Mouse (Mus musculus): ENCODE measurements at regions not wholly inside any gene's neighbourhood (a gene's known extent, or its start where the extent isn't known, plus 50 kb on each side); places are given as distances from the start of the nearest gene placed in this dataset.

GRCm38 (mm10) chr8:4411126-4411525 lies 81.7 kb upstream of the Cers4 start:
- intact Hi-C loops (cut with DNase I) = loop anchor here (5.0 kb wide), 1 partner anchor 176 kb away; no protein-coding TSS in a partner anchor
- no peak for DNase-seq

GRCm38 (mm10) chr8:4411836-4412235 lies 81.0 kb upstream of the Cers4 start:
- no peak for DNase-seq
- intact Hi-C loops (cut with DNase I) = loop anchor here (5.0 kb wide), 1 partner anchor 175 kb away; no protein-coding TSS in a partner anchor

DNA sequence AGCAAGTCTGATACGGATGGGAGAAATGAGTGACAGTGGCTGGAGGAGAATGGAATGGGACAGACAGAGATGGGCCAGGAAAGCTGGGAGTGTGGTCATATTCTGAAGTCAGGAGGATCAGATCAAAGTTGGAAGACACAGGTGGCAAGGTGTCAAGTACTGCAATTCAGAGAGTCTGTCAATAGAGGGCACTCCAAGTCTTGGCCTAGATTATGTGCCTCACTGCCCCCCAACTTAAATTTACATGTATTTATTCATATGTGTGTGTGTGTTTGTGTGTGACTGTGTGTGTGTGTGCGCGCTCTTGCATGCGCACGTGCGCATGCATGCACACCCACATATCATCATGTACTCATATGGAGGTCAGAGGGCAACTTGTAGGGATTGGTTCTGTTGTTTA lies 79.6 kb upstream of the Cers4 start:
- DNase-seq = no peak
- intact Hi-C loops (cut with DNase I) = loop anchor here (5.0 kb wide), 1 partner anchor 174 kb away; no protein-coding TSS in a partner anchor

DNA sequence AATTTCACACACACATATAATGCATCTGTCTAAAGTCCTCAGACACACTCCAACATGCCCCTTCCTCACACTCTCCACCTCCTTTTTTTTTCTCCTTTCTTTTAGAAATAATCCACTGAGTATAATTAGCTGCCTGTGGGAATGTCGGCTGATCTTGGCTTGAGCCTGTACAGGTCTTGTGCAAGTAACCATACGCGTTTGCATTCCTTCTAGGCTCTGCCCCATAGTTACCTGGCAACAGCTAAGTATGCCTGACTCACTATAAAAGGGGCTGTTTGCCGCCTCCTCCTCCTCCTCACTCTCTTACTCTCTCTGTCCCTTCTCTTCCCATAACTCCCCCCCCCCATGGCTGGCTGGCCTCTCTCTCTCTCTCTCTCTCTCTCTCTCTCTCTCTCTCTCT lies 79.1 kb upstream of the Cers4 start:
- intact Hi-C loops (cut with DNase I) = loop anchor here (5.0 kb wide), 1 partner anchor 174 kb away; no protein-coding TSS in a partner anchor
- DNase-seq = no peak

GRCm38 (mm10) chr8:4417141-4417540 lies 75.7 kb upstream of the Cers4 start:
- DNase-seq = no peak
- intact Hi-C loops (cut with DNase I) = no loop called here

DNA sequence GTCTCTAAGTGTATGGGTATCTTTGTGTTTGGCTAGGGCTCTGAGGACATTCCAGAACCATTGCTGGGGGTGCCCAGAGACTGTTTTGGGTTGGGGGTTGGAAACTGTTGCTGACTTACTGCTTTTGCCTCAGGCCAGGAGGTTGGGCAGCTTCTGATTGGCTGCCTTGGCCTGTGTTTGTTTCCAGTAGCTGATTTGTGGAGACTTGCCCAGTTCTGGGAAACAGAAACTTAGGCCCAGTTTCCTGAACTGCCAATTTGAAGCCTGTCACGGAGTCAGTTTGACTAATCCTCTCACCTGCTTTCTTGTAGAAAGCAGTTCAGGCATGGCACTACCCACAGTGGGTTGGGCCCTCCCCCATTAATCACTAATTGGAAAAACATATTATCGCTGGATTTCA lies 59.7 kb upstream of the Cers4 start:
- intact Hi-C loops (cut with DNase I) = no loop called here
- DNase-seq = no peak

- no peak for DNase-seq
- intact Hi-C loops (cut with DNase I) = no loop called here
Measured at GRCm38 (mm10) chr8:4436546-4436945, 56.3 kb upstream of the Cers4 start.

All from gastrocnemius, postnatal 36 days (tissue).